Mouse (Mus musculus) limb, embryonic 10.5 days (tissue): Measurements from ENCODE around the gene Gcc2. TPM values are rescaled to one million over a fixed set of nuclear protein-coding genes. Genes with fewer than 3 reads are reported as not detected.
"Not testable (repeated sequence)": the region's sequence is repeated elsewhere in the genome, so short reads cannot be mapped to it uniquely, and the experiment has no call there.

ENCODE experiments used
- DNase-seq: peaks from one replicate; pipeline ENCODE4 v3.0.0-alpha.2; 2017; ENCODE audit warnings: low spot score
- H3K27ac ChIP-seq: fragments of 300-500 bp; sonication (generic); 2 replicates; pipeline ENCODE4 v1.5.1; 2016; ENCODE audit warnings: mild to moderate bottlenecking
- H3K27me3 ChIP-seq: fragments of 300-500 bp; sonication (generic); 2 replicates; pipeline ENCODE4 v1.6.1; 2016; ENCODE audit warnings: low read depth, mild to moderate bottlenecking; ENCODE audit not compliant: poor library complexity, severe bottlenecking
- H3K36me3 ChIP-seq: fragments of 300-500 bp; sonication (generic); 2 replicates; pipeline ENCODE4 v1.6.1; 2016; ENCODE audit warnings: mild to moderate bottlenecking, moderate library complexity
- H3K4me1 ChIP-seq: fragments of 300-500 bp; sonication (generic); 2 replicates; pipeline ENCODE4 v1.6.1; 2016
- H3K4me3 ChIP-seq: fragments of 300-500 bp; sonication (generic); 2 replicates; pipeline ENCODE4 v1.5.1; 2016; ENCODE audit warnings: mild to moderate bottlenecking, moderate library complexity
- H3K9me3 ChIP-seq: fragments of 300-500 bp; sonication (generic); replicated peaks from 2 replicates; pipeline ENCODE4 v1.6.1; 2016; ENCODE audit warnings: mild to moderate bottlenecking
- WGBS: fragments of 180-500 bp; shearing (Covaris S2); methylation state at CpG from one replicate; pipeline ENCODE4 v1.1.7; 2016; 5-methylcytosine and 5-hydroxymethylcytosine counted together
- polyA plus RNA-seq: library from polyadenylated mRNA; unstranded; fragments of >200 nt; fragmentation: Nextera tagmentation; extraction: Ambion mirVana; gene quantifications from 2 replicates; pipeline ENCODE4 v1.2.1, GENCODE M21; 2016

Gcc2 gene
- polyA plus RNA-seq, 1 experiment from 2014 or later, result 61.4 TPM

GRCm38 (mm10) chr10:58312887-58313286, 57.6 kb downstream of the Gcc2 start:
- no peak for DNase-seq
- no peaks in the 10 kb centered on the region for H3K27me3 ChIP-seq
- peaks cover 42% of the 10 kb centered on the region for H3K36me3 ChIP-seq
- H3K4me1 ChIP-seq, result no peaks in the 10 kb centered on the region
- H3K9me3 ChIP-seq, result no peaks in the 10 kb centered on the region
- 97% methylated on average over 5 of the region's 5 CpGs for WGBS
- H3K4me3 ChIP-seq, result no peak overlapping the region
- H3K27ac ChIP-seq, result no peak overlapping the region

- H3K4me3 ChIP-seq, result no peak overlapping the region
- WGBS, result 87% methylated on average over 3 of the region's 3 CpGs
- H3K27me3 ChIP-seq, result no peaks in the 10 kb centered on the region
- H3K36me3 ChIP-seq, result no peaks in the 10 kb centered on the region
- H3K4me1 ChIP-seq, result peaks cover 8% of the 10 kb centered on the region
- DNase-seq, result no peak
- H3K9me3 ChIP-seq, result no peaks in the 10 kb centered on the region
- no peak overlapping the region for H3K27ac ChIP-seq
These were observed 65.6 kb downstream of the Gcc2 start for GRCm38 (mm10) chr10:58320881-58321280.

DNA sequence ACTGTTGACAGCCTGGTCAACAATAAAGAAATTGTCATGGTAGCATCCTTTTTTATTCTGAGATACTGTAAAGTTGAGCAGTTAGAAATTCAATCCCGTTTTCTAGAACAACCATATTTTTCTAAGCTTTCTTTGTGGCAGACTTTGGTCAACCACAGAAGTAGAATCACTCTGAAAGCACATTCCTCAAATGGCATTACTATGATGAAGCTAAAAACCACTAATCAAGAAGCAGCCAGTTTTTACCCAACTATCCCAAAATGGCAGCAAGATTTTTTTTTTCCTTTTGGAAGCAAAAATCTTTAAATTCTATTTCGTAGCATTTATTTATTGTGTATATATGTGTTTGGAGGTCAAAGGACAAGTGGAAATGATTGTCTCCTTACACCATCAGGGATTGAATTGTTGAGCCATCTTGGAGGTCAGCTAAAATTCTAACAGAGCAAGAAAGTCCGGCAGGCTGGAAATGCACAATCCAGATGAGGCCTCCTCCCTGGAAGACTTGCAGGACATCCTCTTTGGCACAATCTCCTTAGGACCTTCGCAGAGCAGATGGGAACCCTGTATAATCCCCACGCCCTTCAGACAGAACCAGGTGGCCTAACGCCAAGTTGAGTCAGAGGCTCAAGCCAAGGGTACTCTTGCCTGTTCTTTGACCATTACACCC, 67.2 kb downstream of the Gcc2 start:
- peaks cover 12% of the 10 kb centered on the region for H3K4me1 ChIP-seq
- no peaks in the 10 kb centered on the region for H3K9me3 ChIP-seq
- H3K4me3 ChIP-seq, result peak overlapping the region; percentile 64
- 35% methylated on average over 6 of the region's 6 CpGs for WGBS
- DNase-seq, result no peak
- no peaks in the 10 kb centered on the region for H3K36me3 ChIP-seq
- no peaks in the 10 kb centered on the region for H3K27me3 ChIP-seq
- H3K27ac ChIP-seq, result peak overlapping the region; percentile 90

- no peaks in the 10 kb centered on the region for H3K9me3 ChIP-seq
- WGBS, result under 1% methylated on average over 86 of the region's 86 CpGs
- peak; percentile 99 for DNase-seq
- H3K27me3 ChIP-seq, result no peaks in the 10 kb centered on the region
- H3K36me3 ChIP-seq, result no peaks in the 10 kb centered on the region
- peaks cover 12% of the 10 kb centered on the region for H3K4me1 ChIP-seq
- H3K4me3 ChIP-seq, result peak within 1 kb of the TSS; percentile 64
- H3K27ac ChIP-seq, result peak within 1 kb of the TSS; percentile 90
These were observed 68.0 kb downstream of the Gcc2 start, which contains the start of gene Lims1 for GRCm38 (mm10) chr10:58323028-58323991. Lims1 (plus strand) TSS chr10:58323466.

GRCm38 (mm10) chr10:58326271-58326670, 71.0 kb downstream of the Gcc2 start:
- Histone ChIP-seq H3K36me3 (no peaks in the 10 kb centered on the region), H3K27me3 (no peaks in the 10 kb centered on the region), H3K4me3 (no peak overlapping the region), H3K27ac (no peak overlapping the region), H3K9me3 (no peaks in the 10 kb centered on the region), H3K4me1 (peaks cover 12% of the 10 kb centered on the region)
- 58% methylated on average over 3 of the region's 3 CpGs for WGBS
- no peak for DNase-seq

- H3K36me3 ChIP-seq, H3K27ac ChIP-seq, H3K9me3 ChIP-seq, DNase-seq, H3K4me3 ChIP-seq, H3K27me3 ChIP-seq: not testable (repeated sequence)
- WGBS, result 91% methylated on average over 6 of the region's 6 CpGs
- H3K4me1 ChIP-seq, result peaks cover 12% of the 10 kb centered on the region
These were observed 72.5 kb downstream of the Gcc2 start for GRCm38 (mm10) chr10:58327836-58328235.

- no peak for DNase-seq
- peaks cover 12% of the 10 kb centered on the region for H3K4me1 ChIP-seq
- H3K27ac ChIP-seq, result no peak overlapping the region
- 96% methylated on average over 8 of the region's 8 CpGs for WGBS
- no peaks in the 10 kb centered on the region for H3K27me3 ChIP-seq
- H3K9me3 ChIP-seq, result no peaks in the 10 kb centered on the region
- no peak overlapping the region for H3K4me3 ChIP-seq
- H3K36me3 ChIP-seq, result no peaks in the 10 kb centered on the region
These were observed 73.3 kb downstream of the Gcc2 start for GRCm38 (mm10) chr10:58328517-58329108.

DNA sequence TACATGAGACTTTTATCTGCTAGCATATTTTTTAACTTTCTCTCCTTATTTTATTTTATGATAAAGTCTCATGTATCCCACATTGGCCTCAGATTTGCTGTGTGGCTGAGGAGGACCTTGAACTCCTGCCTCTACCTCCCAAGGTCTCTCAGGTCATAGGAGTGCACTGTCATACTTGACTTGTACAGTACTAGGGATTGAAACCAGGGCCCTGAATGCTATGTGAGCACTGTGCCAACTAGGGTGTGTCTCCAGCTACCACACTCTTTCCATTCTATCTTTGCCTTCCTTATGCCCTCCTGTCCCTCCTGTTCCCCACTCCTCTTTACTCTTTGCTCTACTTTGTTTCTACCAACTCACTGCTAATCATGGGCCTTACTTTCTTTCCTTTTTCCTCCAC, 75.3 kb downstream of the Gcc2 start:
- no peak overlapping the region for H3K4me3 ChIP-seq
- DNase-seq, result no peak
- no peak overlapping the region for H3K27ac ChIP-seq

GRCm38 (mm10) chr10:58331741-58332140, 76.4 kb downstream of the Gcc2 start:
- Histone ChIP-seq H3K27ac (no peak overlapping the region), H3K27me3 (no peaks in the 10 kb centered on the region), H3K9me3 (no peaks in the 10 kb centered on the region), H3K4me3 (no peak overlapping the region), H3K4me1 (no peaks in the 10 kb centered on the region), H3K36me3 (no peaks in the 10 kb centered on the region)
- DNase-seq, result no peak

More for the DNA sequence above, 75.3 kb downstream of the Gcc2 start:
- no peaks in the 10 kb centered on the region for H3K36me3 ChIP-seq
- no peaks in the 10 kb centered on the region for H3K27me3 ChIP-seq
- no peaks in the 10 kb centered on the region for H3K9me3 ChIP-seq
- peaks cover 4% of the 10 kb centered on the region; the same call in 1 of the 2 replicates for H3K4me1 ChIP-seq

- H3K4me3 ChIP-seq, result no peak overlapping the region
- no peak overlapping the region for H3K27ac ChIP-seq
- no peaks in the 10 kb centered on the region for H3K9me3 ChIP-seq
- WGBS, result 92% methylated on average over 5 of the region's 5 CpGs
- H3K36me3 ChIP-seq, result no peaks in the 10 kb centered on the region
- no peak for DNase-seq
- H3K4me1 ChIP-seq, result no peaks in the 10 kb centered on the region
- no peaks in the 10 kb centered on the region for H3K27me3 ChIP-seq
These were observed 78.1 kb downstream of the Gcc2 start for GRCm38 (mm10) chr10:58333414-58333813.

DNA sequence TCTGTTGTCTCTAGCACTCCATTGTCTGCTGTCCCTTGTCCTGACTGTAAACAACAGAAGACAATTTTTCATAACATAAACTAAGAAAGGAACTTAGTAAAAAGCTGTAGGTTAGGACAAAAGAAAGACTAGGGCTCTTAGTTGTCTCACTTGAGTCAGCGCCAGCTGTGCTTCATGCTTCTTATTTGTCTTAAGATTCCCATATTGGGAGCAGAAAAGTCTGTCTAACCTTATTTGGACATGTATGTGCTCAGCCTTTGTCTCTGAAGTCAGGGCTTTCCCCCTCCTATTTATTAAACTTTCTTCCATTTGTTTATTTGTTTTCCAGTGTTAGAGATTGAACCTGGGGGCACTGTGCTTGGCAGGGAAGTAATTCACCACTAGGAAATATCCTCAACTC, 80.9 kb downstream of the Gcc2 start:
- H3K27me3 ChIP-seq, result no peaks in the 10 kb centered on the region
- no peak for DNase-seq

DNA sequence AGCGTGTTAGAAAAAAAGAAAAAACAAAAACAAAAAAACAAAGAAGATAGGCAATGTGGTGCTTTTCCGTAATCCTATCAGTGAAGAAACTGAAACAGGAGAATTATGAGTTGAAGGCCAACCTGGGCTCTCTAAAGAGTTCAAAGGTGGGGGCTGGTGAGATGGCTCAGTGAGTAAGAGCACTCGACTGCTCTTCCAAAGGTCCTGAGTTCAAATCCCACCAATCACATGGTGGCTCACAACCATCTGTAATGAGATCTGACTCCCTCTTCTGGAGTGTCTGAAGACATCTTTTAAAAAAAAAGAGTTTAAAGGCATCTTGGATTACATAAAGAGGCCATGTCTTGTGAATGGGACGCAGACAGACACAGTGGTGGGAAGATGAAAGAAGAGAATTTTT, 81.8 kb downstream of the Gcc2 start:
- H3K4me3 ChIP-seq, H3K4me1 ChIP-seq, H3K36me3 ChIP-seq, H3K27me3 ChIP-seq, DNase-seq, H3K27ac ChIP-seq, H3K9me3 ChIP-seq: not testable (repeated sequence)
- 93% methylated on average over 4 of the region's 4 CpGs for WGBS

More for the DNA sequence above, 80.9 kb downstream of the Gcc2 start:
- H3K36me3 ChIP-seq, result peaks cover 8% of the 10 kb centered on the region; the same call in 1 of the 2 replicates
- H3K27ac ChIP-seq, result no peak overlapping the region
- no peaks in the 10 kb centered on the region for H3K9me3 ChIP-seq
- 96% methylated on average over 1 of the region's 1 CpGs for WGBS
- H3K4me3 ChIP-seq, result no peak overlapping the region
- no peaks in the 10 kb centered on the region for H3K4me1 ChIP-seq

GRCm38 (mm10) chr10:58338590-58338989, 83.3 kb downstream of the Gcc2 start:
- Histone ChIP-seq H3K9me3 (no peaks in the 10 kb centered on the region), H3K27me3 (no peaks in the 10 kb centered on the region), H3K36me3 (peaks cover 13% of the 10 kb centered on the region; the same call in 1 of the 2 replicates), H3K4me3 (no peak overlapping the region), H3K27ac (no peak overlapping the region), H3K4me1 (peaks cover 3% of the 10 kb centered on the region; the same call in 1 of the 2 replicates)
- DNase-seq, result no peak
- WGBS, result 75% methylated on average over 1 of the region's 1 CpGs
